Mouse (Mus musculus) bone marrow macrophage, adult 2 months (primary cell): ENCODE data around the gene Evi5.

Experiments used
- CTCF ChIP-seq: IDR thresholded peaks from 2 replicates; pipeline ENCODE4 v1.5.1; 2012; ENCODE audit warnings: low read depth, mild to moderate bottlenecking, low read length, moderate library complexity
- POLR2A ChIP-seq: IDR thresholded peaks from 2 replicates; pipeline ENCODE4 v1.6.1; 2012; ENCODE audit warnings: mild to moderate bottlenecking, low read depth, low read length, borderline replicate concordance

- no peak for TF ChIP-seq CTCF
- no peak for TF ChIP-seq POLR2A
Observed at GRCm38 (mm10) chr5:107731844-107732243, 143.1 kb downstream of the Evi5 start.
